Mouse (Mus musculus): ENCODE results near the gene Pex16. TPM values are rescaled to one million over a fixed set of nuclear protein-coding genes. Genes with fewer than 3 reads are reported as not detected.
"Not testable (repeated sequence)": the region's sequence is repeated elsewhere in the genome, so short reads cannot be mapped to it uniquely, and the experiment has no call there.

Pex16 gene
- polyA plus RNA-seq, 1 experiment, result 28.2 TPM

GRCm38 (mm10) chr2:92392318-92393264, 18.1 kb downstream of the Pex16 start:
- H3K9me3 ChIP-seq, result no peaks in the 10 kb centered on the region
- H3K4me1 ChIP-seq, result peaks cover 35% of the 10 kb centered on the region
- H3K27me3 ChIP-seq (replicated peaks), result peaks cover 100% of the 10 kb centered on the region
- H3K4me3 ChIP-seq (replicated peaks), result peak overlapping the region; percentile 3
- H3K36me3 ChIP-seq (replicated peaks; ENCODE audit: low read length), result no peaks in the 10 kb centered on the region
- no peak for TF ChIP-seq FLI1 (IDR thresholded peaks at IDR 0.05; ENCODE audit: low read length)
- no peak for TF ChIP-seq GATA1 (IDR thresholded peaks at IDR 0.05; ENCODE audit: borderline replicate concordance, low read length)

- Histone ChIP-seq H3K4me3 (replicated peaks) (no peak overlapping the region), H3K36me3 (replicated peaks; ENCODE audit: low read length) (no peaks in the 10 kb centered on the region), H3K4me1 (peaks cover 22% of the 10 kb centered on the region), H3K9me3 (peaks cover 4% of the 10 kb centered on the region), H3K27me3 (replicated peaks) (peaks cover 95% of the 10 kb centered on the region)
- TF ChIP-seq GATA1 (IDR thresholded peaks at IDR 0.05; ENCODE audit: borderline replicate concordance, low read length) (no peak), FLI1 (IDR thresholded peaks at IDR 0.05; ENCODE audit: low read length) (no peak)
Observed at GRCm38 (mm10) chr2:92395535-92395934, 21.1 kb downstream of the Pex16 start.

GRCm38 (mm10) chr2:92397436-92397835, 23.0 kb downstream of the Pex16 start:
- peaks cover 25% of the 10 kb centered on the region for H3K4me1 ChIP-seq
- no peak overlapping the region for H3K4me3 ChIP-seq (replicated peaks)
- TF ChIP-seq GATA1 (IDR thresholded peaks at IDR 0.05; ENCODE audit: borderline replicate concordance, low read length), result no peak
- peaks cover 11% of the 10 kb centered on the region for H3K9me3 ChIP-seq
- H3K27me3 ChIP-seq (replicated peaks), result peaks cover 93% of the 10 kb centered on the region
- no peaks in the 10 kb centered on the region for H3K36me3 ChIP-seq (replicated peaks; ENCODE audit: low read length)

GRCm38 (mm10) chr2:92399877-92400276, 25.4 kb downstream of the Pex16 start:
- Histone ChIP-seq H3K4me1 (peaks cover 25% of the 10 kb centered on the region), H3K36me3 (replicated peaks; ENCODE audit: low read length) (peaks cover 20% of the 10 kb centered on the region), H3K9me3 (peaks cover 11% of the 10 kb centered on the region), H3K27me3 (replicated peaks) (peaks cover 71% of the 10 kb centered on the region)
- H3K4me3 ChIP-seq (replicated peaks), result not testable (repeated sequence)

GRCm38 (mm10) chr2:92400682-92401081, 26.2 kb downstream of the Pex16 start:
- H3K9me3 ChIP-seq, result peaks cover 11% of the 10 kb centered on the region
- peak overlapping the region; percentile 87 for H3K4me3 ChIP-seq (replicated peaks)
- TF ChIP-seq GATA1 (IDR thresholded peaks at IDR 0.05; ENCODE audit: borderline replicate concordance, low read length) (no peak), FLI1 (IDR thresholded peaks at IDR 0.05; ENCODE audit: low read length) (no peak)
- H3K27me3 ChIP-seq (replicated peaks), result peaks cover 63% of the 10 kb centered on the region
- peaks cover 28% of the 10 kb centered on the region for H3K36me3 ChIP-seq (replicated peaks; ENCODE audit: low read length)
- peaks cover 25% of the 10 kb centered on the region for H3K4me1 ChIP-seq

- H3K4me3 ChIP-seq (replicated peaks), result peak within 1 kb of the TSS; percentile 87
- peaks cover 33% of the 10 kb centered on the region for H3K36me3 ChIP-seq (replicated peaks; ENCODE audit: low read length)
- TF ChIP-seq FLI1 (IDR thresholded peaks at IDR 0.05; ENCODE audit: low read length) (no peak), GATA1 (IDR thresholded peaks at IDR 0.05; ENCODE audit: borderline replicate concordance, low read length) (no peak)
- peaks cover 11% of the 10 kb centered on the region for H3K9me3 ChIP-seq
- H3K4me1 ChIP-seq, result peaks cover 25% of the 10 kb centered on the region
- H3K27me3 ChIP-seq (replicated peaks), result peaks cover 59% of the 10 kb centered on the region
Observed at GRCm38 (mm10) chr2:92401091-92401561, 26.6 kb downstream of the Pex16 start, which contains the start of gene Mapk8ip1. TSS of gene Mapk8ip1 (minus strand) at chr2:92401263.

- no peak overlapping the region for H3K4me3 ChIP-seq (replicated peaks)
- peaks cover 11% of the 10 kb centered on the region for H3K9me3 ChIP-seq
- H3K36me3 ChIP-seq (replicated peaks; ENCODE audit: low read length), result peaks cover 49% of the 10 kb centered on the region
- no peak for TF ChIP-seq FLI1 (IDR thresholded peaks at IDR 0.05; ENCODE audit: low read length)
- no peak for TF ChIP-seq GATA1 (IDR thresholded peaks at IDR 0.05; ENCODE audit: borderline replicate concordance, low read length)
- peaks cover 25% of the 10 kb centered on the region for H3K4me1 ChIP-seq
- peaks cover 42% of the 10 kb centered on the region for H3K27me3 ChIP-seq (replicated peaks)
Observed at GRCm38 (mm10) chr2:92402591-92403326, 28.3 kb downstream of the Pex16 start.

GRCm38 (mm10) chr2:92403776-92404319, 29.4 kb downstream of the Pex16 start:
- H3K4me1 ChIP-seq, result peaks cover 25% of the 10 kb centered on the region
- no peak for TF ChIP-seq GATA1 (IDR thresholded peaks at IDR 0.05; ENCODE audit: borderline replicate concordance, low read length)
- TF ChIP-seq FLI1 (IDR thresholded peaks at IDR 0.05; ENCODE audit: low read length), result no peak
- H3K36me3 ChIP-seq (replicated peaks; ENCODE audit: low read length), result peaks cover 60% of the 10 kb centered on the region
- H3K27me3 ChIP-seq (replicated peaks), result peaks cover 35% of the 10 kb centered on the region
- H3K9me3 ChIP-seq, result peaks cover 11% of the 10 kb centered on the region
- H3K4me3 ChIP-seq (replicated peaks), result no peak overlapping the region

GRCm38 (mm10) chr2:92404737-92405136, 30.3 kb downstream of the Pex16 start:
- peaks cover 19% of the 10 kb centered on the region for H3K4me1 ChIP-seq
- peaks cover 69% of the 10 kb centered on the region for H3K36me3 ChIP-seq (replicated peaks; ENCODE audit: low read length)
- H3K4me3 ChIP-seq (replicated peaks), result no peak overlapping the region

More at GRCm38 (mm10) chr2:92404737-92405136, 30.3 kb downstream of the Pex16 start:
- H3K27me3 ChIP-seq (replicated peaks), result peaks cover 26% of the 10 kb centered on the region
- no peak for TF ChIP-seq GATA1 (IDR thresholded peaks at IDR 0.05; ENCODE audit: borderline replicate concordance, low read length)
- TF ChIP-seq FLI1 (IDR thresholded peaks at IDR 0.05; ENCODE audit: low read length), result no peak
- H3K9me3 ChIP-seq, result peaks cover 11% of the 10 kb centered on the region

Measured in megakaryocyte, embryonic 14.5 days (primary cell).